Mouse (Mus musculus) left cerebral cortex, postnatal 36 days (tissue): ENCODE results near the gene Vps13a. TPM values are rescaled to one million over a fixed set of nuclear protein-coding genes. Genes with fewer than 3 reads are reported as not detected.

Experiments
- DNase-seq, 2 experiments: peaks; one replicate each; pipeline ENCODE4 v3.0.0; 2021 to 2022; ENCODE audit warnings: low spot score in 2 of 2, mixed read lengths in 1 of 2
- intact Hi-C: fragments of 180-260 bp; cut with DNase I; formaldehyde crosslinking; loops from one replicate; pipeline ENCODE4 v1.15.1; 2025
- total RNA-seq, 2 experiments: library from RNA; stranded (reverse); gene quantifications; 2 replicates each; pipeline ENCODE4 v1.2.3; 2021

Gene Vps13a
- total RNA-seq, 2 experiments from 2014 or later, result 65.6 to 88.2 TPM

DNA sequence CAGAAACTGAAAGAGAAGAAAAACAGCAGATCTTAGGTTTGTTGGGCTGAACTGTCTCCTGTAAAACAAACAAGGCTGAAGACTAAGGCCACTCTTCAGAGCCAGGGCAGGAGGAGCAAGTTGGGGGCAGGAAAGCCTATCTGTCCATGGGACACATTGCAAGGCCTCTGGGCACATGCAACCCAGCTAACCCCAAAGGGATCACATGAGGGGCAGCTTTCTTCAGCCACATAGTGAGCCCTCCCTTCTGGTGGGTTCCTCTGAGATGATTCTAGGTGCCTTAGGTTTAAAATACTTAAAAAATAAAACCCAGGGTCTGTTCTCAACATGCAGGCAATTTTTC lies 186.8 kb downstream of the Vps13a start:
- intact Hi-C loops, result no loop called here

DNA sequence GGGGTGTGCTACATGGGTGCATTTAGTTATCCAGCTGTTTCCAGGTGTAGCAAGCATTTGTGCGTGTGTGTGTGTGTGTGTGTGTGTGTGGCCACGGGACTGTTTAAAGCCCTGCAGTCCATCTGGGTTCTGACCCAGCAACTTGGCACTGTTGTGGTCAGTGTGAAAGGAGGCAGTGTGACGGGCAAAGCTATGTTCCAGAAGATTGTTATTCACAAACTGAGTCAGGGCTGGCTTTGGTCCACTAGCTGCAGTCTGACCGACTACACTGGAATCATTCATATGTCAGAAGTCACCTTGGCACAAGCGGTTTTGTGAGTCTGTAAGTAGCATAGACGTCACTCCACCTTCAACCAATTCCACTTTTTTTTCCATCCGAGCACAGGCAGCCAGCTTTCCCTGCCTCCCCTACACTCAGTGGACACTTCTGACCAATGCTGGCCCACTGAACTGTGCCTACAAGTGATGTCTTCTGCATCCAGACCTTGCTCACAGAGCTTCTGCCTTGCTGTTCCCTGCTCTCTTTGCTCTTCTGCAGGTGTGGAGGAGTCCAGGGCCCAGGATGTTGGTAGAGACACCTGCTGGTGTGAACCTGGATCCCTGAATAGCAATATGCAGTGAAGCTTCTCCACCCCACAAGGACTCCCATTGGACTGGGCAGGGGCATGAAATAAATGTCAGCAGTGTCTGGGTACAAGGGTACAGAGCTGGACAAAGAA lies 187.3 kb downstream of the Vps13a start:
- no peak for DNase-seq

More for the DNA sequence above, 186.8 kb downstream of the Vps13a start:
- no peak for DNase-seq

DNA sequence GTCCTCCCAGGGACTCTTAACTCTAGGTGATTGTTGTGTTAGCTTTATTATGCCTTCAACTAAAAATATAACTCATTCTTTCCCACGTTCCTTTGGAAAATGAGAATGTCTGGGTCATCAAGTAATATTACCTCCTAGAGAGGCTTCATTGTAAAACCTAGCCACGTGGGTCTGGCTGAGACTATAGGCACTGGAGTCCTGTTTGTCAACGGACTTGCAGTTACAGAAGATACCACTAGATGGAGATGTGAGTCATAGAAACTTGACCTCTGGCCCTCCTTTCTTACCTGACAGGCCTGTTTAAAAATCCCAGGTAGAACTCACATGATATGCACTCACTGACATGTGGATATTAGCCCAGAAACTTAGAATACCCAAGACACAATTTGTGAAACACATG lies 195.4 kb downstream of the Vps13a start:
- no peak for DNase-seq
- intact Hi-C loops, result no loop called here

More for the DNA sequence above, 187.3 kb downstream of the Vps13a start:
- intact Hi-C loops, result no loop called here

DNA sequence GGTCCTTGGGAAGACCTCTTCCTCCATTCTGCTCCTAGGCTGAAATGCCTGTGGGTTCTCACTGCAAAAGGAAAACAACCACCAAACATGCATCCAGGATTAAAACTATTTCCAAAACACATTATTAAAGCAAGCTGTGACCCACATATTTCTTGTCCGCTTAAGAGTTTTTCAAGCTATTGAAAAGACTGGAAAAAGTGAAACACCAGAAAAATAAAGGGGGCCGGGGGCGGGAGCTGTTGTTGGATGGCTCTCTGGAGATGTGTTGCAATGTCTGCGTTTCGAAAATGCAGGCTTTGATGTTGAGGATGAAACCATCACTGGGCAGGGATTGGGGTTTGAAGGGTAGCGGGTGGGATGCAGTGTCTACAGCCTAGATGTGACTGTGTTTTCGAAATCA lies 196.2 kb downstream of the Vps13a start:
- no peak for DNase-seq
- intact Hi-C loops, result no loop called here

DNA sequence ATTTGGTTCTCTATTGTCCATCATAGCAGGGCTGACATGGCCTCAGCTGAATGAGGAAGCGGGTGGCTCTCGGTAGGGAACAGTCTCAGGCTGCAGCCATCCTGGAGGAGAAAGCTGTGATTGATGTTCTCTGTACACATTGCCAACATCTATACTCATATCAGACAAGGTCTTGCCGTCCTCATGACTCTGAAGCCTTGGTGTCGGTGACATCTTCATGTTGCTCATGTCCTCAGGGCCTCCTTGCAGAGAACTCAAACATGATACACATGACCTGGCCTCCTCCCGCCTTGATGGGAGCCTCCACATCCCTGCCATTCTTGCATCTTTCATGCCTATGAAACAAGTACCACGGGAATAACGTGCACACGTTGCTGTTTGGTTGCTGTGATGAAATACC lies 200.2 kb downstream of the Vps13a start:
- intact Hi-C loops, result no loop called here
- DNase-seq, result no peak

DNA sequence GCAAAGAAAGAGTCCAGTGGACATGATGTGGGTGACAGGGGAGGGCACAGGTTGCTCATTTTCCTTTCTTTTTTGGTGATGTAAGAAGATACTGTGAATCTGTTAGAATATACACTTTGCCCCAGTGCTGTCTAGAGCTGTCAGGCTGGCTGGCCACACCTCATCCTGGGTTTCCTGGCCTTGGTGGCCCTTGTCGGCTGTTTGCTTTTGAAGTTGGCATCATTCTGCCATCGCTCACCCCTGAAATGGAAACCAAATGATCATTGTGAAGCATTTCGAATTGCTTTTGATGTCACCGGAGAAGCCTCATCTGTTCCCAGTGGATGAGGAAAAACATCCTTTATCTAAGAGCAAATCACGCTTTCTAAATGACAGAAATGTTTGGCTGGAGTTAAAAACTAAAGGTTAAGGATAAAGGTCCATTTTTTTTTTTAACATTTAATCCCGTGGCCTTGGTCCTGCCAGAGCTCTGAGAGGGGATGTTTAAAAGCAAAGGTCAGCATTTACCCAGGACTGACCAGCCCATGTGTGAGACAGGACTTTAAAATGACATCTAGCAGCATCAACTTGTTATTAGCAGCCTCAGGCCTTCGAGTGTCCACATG lies 201.0 kb downstream of the Vps13a start:
- intact Hi-C loops, result no loop called here
- no peak for DNase-seq

DNA sequence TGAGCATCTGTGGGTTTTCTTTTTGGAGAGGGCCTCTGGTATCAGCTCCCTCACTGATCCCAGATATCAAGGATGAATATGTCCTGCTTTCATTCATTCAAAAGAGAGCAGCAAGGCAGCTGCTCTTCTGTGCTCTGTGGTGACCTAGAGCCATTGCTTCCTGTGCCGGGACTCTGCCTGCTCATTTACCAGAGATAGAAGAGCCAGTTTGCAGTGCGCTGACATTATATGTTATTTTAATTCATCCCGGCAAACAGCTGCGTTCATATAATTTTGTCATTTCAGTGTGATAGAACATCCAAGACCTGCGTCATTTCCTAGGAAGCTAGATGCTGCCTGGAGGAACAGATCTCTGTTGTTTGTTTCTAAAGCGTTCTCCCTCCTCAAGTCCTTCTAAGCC lies 203.9 kb downstream of the Vps13a start:
- intact Hi-C loops, result no loop called here
- no peak for DNase-seq

Other genes with a start within 250 kb of the Vps13a start
- not detected for gene Foxb2, start 92.9 kb upstream of the Vps13a start, total RNA-seq
- 10 to 100 TPM; 74.6 to 75.0 TPM for gene Prune2, start 175.2 kb upstream of the Vps13a start, total RNA-seq